Mouse (Mus musculus) midbrain, embryonic 13.5 days (tissue): ENCODE data around the gene Ms4a4a. TPM values are rescaled to one million over a fixed set of nuclear protein-coding genes. Genes with fewer than 3 reads are reported as not detected.
"Not testable (repeated sequence)": the region's sequence is repeated elsewhere in the genome, so short reads cannot be mapped to it uniquely, and the experiment has no call there.

Source experiments
- ATAC-seq: fragments of 200-750 bp; cut with Nextera tagmentation; 2 replicates; pipeline ENCODE4 v1.8.0; 2017; ENCODE audit warnings: mild to moderate bottlenecking, moderate TSS enrichment, moderate library complexity
- H3K27ac ChIP-seq: fragments of 300-500 bp; sonication (generic); 2 replicates; pipeline ENCODE4 v1.5.1; 2015; ENCODE audit warnings: inconsistent platforms, mild to moderate bottlenecking, moderate library complexity
- H3K27me3 ChIP-seq: fragments of 300-500 bp; sonication (generic); 2 replicates; pipeline ENCODE4 v1.6.1; 2015; ENCODE audit warnings: mild to moderate bottlenecking, inconsistent platforms
- H3K36me3 ChIP-seq: fragments of 300-500 bp; sonication (generic); 2 replicates; pipeline ENCODE4 v1.6.1; 2015; ENCODE audit warnings: mild to moderate bottlenecking, inconsistent platforms
- H3K4me1 ChIP-seq: fragments of 300-500 bp; sonication (generic); replicated peaks from 2 replicates; pipeline ENCODE4 v1.6.1; 2015; ENCODE audit warnings: inconsistent platforms
- H3K4me2 ChIP-seq: fragments of 300-500 bp; sonication (generic); replicated peaks from 2 replicates; pipeline ENCODE4 v1.6.1; 2015; ENCODE audit warnings: moderate library complexity, mild to moderate bottlenecking, inconsistent platforms
- H3K4me3 ChIP-seq: fragments of 300-500 bp; sonication (generic); replicated peaks from 2 replicates; pipeline ENCODE4 v1.5.1; 2015; ENCODE audit warnings: mild to moderate bottlenecking, inconsistent platforms
- H3K9ac ChIP-seq: fragments of 300-500 bp; sonication (generic); replicated peaks from 2 replicates; pipeline ENCODE4 v1.6.1; 2015; ENCODE audit warnings: mild to moderate bottlenecking, inconsistent platforms
- H3K9me3 ChIP-seq: fragments of 300-500 bp; sonication (generic); 2 replicates; pipeline ENCODE4 v1.6.1; 2016; ENCODE audit warnings: mild to moderate bottlenecking, inconsistent platforms
- WGBS: fragments of 180-500 bp; shearing (Covaris S2); methylation state at CpG from one replicate; pipeline ENCODE4 v1.1.7; 2015; 5-methylcytosine and 5-hydroxymethylcytosine counted together
- polyA plus RNA-seq: library from polyadenylated mRNA; unstranded; fragments of >200 nt; fragmentation: Nextera tagmentation; extraction: Ambion mirVana; gene quantifications from 2 replicates; pipeline ENCODE4 v1.2.1, GENCODE M21; 2015

The Ms4a4a gene
- polyA plus RNA-seq, 1 experiment from 2014 or later = 2.1 TPM

DNA sequence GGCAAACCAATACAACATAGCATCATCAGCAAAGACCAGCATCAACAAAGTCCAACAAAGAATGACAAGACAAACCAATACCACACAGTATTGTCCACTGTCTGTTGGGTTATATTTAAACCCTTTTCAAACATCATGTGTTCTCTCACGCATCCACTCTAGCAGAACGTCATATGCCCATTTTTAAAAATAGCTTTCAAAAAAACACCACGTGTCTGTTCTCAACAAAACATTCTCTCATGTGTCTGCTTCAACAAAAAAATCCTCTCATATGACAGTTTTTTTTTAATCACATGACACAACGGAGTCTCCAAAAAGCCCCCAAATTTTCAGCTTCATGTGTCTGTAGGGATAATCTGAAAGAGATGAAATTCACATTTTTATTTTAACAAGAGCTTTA lies 12.4 kb downstream of the Ms4a4a start:
- Histone ChIP-seq H3K9me3 (no peaks in the 10 kb centered on the region), H3K4me2 (no peak overlapping the region), H3K36me3 (no peaks in the 10 kb centered on the region), H3K27ac (no peak overlapping the region), H3K4me1 (no peaks in the 10 kb centered on the region), H3K27me3 (no peaks in the 10 kb centered on the region), H3K4me3 (no peak overlapping the region), H3K9ac (no peak overlapping the region)
- 87% methylated on average over 4 of the region's 4 CpGs for WGBS
- ATAC-seq = no peak

DNA sequence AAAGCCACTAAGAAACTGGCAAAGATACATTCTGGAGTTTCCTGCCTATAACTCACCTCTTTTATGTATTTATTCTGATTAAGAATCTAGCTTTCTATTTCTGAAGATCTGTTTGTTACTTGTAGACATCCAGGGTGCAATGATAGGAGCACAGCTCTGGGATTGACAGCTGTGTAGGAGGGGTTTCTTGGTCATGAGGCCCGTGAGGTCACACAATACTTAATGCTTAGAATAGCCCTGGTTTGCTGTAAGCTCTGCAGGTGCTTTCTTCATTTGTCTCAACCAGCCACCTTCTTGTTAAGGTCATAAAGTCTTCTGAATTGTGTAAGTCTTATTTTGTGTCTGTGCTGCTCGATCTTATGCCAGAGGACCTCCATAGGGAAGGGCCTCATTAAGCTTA lies 13.6 kb downstream of the Ms4a4a start:
- no peaks in the 10 kb centered on the region for H3K4me1 ChIP-seq
- no peaks in the 10 kb centered on the region for H3K9me3 ChIP-seq
- ATAC-seq = no peak
- H3K4me2 ChIP-seq = no peak overlapping the region
- no peak overlapping the region for H3K4me3 ChIP-seq
- no peaks in the 10 kb centered on the region for H3K27me3 ChIP-seq
- WGBS = 74% methylated on average over 2 of the region's 2 CpGs
- H3K36me3 ChIP-seq = no peaks in the 10 kb centered on the region
- H3K27ac ChIP-seq = no peak overlapping the region
- no peak overlapping the region for H3K9ac ChIP-seq

DNA sequence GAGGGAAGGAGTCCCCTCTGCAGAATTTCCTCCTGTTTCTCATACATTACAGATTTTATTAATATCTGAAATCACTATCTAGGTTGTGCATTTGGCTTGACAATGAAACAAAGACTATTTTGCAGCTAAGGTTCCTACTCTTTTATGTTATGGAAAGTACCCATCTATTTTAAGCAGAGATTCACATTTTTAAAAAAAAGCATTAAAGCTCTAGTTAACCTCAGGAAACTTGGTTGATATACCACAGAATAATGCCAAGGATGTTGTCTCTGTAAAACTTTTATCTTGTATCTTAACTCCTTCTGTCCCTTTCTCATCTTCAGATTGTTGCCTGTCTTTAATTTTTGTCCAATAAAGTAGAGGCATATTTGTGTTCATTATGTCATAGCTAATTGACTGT lies 20.4 kb downstream of the Ms4a4a start:
- no peak for ATAC-seq
- Histone ChIP-seq H3K4me3 (no peak overlapping the region), H3K9me3 (no peaks in the 10 kb centered on the region), H3K4me1 (no peaks in the 10 kb centered on the region), H3K4me2 (no peak overlapping the region), H3K27ac (no peak overlapping the region), H3K36me3 (no peaks in the 10 kb centered on the region), H3K9ac (no peak overlapping the region), H3K27me3 (no peaks in the 10 kb centered on the region)

DNA sequence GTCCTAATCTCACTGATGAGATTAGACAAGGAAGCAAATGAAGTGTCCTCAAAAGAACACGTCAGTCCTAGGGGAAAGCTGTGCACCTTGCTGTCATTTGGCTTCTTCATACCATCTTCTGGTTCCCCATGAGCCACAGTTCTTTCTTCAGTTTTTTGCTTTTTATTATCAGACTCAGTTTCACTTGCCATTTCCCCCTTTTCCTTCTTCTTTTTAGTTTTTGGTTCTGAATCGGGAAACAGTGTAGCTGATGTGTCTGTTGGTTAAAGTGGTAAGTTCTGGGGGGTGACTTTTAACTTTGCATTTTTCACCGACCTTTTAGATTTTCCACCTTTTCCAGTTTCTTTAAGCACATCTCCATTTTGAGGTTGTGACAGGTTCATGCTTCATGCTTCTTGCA lies 29.2 kb downstream of the Ms4a4a start, which contains the start of gene Ms4a4c:
Gene Ms4a4c (plus strand): TSS at position 244 of the 400 bp plus-strand sequence.
- Histone ChIP-seq H3K4me2 (no peak within 1 kb of the TSS), H3K4me1 (no peaks in the 10 kb centered on the region), H3K9ac (no peak within 1 kb of the TSS), H3K27me3 (no peaks in the 10 kb centered on the region), H3K36me3 (no peaks in the 10 kb centered on the region), H3K9me3 (no peaks in the 10 kb centered on the region), H3K27ac (no peak within 1 kb of the TSS), H3K4me3 (no peak within 1 kb of the TSS)
- ATAC-seq = no peak
- 86% methylated on average over 3 of the region's 3 CpGs for WGBS

DNA sequence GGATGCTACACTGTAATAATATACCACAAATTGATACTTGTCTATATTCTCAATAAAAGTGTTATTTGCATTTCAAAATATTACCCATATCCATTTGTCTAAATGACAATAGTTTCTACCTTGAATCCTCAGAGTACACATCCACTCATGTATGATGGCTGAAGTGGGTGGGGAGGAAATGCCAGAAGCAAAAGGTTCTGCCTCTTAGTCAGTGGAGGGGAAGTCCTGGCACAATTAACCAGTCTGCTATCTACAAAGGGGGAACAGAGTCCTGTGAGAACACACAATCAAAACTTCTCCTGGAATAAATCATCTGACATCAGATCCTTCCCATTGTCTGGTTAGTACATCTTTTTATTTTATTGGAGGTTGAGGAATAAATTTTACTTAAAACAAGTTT lies 32.1 kb downstream of the Ms4a4a start:
- Histone ChIP-seq H3K4me3 (no peak overlapping the region), H3K27ac (no peak overlapping the region), H3K4me1 (no peaks in the 10 kb centered on the region), H3K9me3 (no peaks in the 10 kb centered on the region), H3K36me3 (no peaks in the 10 kb centered on the region), H3K27me3 (no peaks in the 10 kb centered on the region), H3K9ac (no peak overlapping the region), H3K4me2 (no peak overlapping the region)
- ATAC-seq = no peak

DNA sequence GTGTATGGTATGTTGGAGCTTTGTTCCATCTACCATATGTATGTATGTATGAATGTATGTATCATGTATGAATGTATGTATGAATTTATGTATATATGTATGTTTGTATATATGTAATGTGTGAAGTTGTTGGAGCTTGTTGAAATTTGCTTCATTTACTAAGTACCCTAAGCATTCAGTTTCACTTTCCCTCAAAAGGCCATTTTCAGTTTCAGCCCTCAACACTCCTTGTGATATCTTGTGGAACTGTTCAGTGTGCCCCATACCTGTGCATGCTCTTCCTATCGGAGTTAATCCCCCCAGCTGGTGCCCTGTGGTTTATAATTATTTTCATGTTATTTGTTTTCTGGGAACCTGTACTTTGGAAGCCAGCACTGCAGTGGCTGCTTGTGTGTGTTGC lies 33.3 kb downstream of the Ms4a4a start:
- Histone ChIP-seq H3K36me3 (no peaks in the 10 kb centered on the region), H3K27ac (no peak overlapping the region), H3K27me3 (no peaks in the 10 kb centered on the region), H3K9me3 (no peaks in the 10 kb centered on the region), H3K4me3 (no peak overlapping the region), H3K4me2 (no peak overlapping the region), H3K4me1 (no peaks in the 10 kb centered on the region), H3K9ac (no peak overlapping the region)
- WGBS = 96% methylated on average over 1 of the region's 1 CpGs
- no peak for ATAC-seq

DNA sequence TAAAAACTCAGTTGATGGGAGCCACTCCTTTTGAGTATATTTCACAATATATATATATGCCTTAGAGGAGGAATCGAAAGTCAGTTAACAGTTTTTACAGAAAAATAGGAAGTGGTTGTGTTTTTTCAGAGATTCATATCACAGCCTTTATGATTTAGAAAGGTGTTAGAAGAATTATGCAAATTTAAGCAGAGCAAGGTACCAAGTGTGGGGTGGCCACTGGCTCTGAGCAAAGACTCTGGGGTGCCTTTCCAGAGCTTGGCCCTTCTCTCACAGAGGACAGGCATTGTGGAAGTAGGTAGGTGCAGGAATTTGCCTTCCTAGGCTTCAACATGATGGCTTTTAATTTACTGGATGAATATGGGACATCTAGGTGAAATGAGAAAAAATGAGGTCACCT lies 36.3 kb downstream of the Ms4a4a start:
- H3K4me3 ChIP-seq = no peak overlapping the region
- H3K27me3 ChIP-seq = no peaks in the 10 kb centered on the region
- 84% methylated on average over 1 of the region's 1 CpGs for WGBS
- H3K9me3 ChIP-seq = no peaks in the 10 kb centered on the region
- H3K9ac ChIP-seq = no peak overlapping the region
- H3K4me1 ChIP-seq = no peaks in the 10 kb centered on the region
- H3K27ac ChIP-seq = no peak overlapping the region
- no peak for ATAC-seq
- no peak overlapping the region for H3K4me2 ChIP-seq
- no peaks in the 10 kb centered on the region for H3K36me3 ChIP-seq

DNA sequence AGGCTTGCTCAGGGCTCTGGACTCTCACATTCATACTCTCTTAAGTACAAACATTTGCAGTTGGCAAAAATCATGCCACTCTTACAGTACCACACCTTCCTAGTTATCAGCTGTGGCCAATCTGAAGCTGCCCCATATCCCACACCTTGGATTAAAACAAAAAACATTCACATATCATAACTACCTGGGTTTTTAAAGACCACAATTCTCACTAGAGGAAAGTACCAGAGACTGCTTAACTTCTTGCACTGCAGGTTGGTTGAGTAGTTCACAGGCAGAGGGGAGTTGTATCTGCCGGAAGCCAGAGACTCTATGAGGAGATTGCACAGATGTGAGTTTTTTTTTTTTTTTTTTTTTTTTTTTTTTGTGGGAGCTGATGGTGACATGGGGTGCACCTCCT lies 38.8 kb downstream of the Ms4a4a start:
- no peak overlapping the region for H3K4me2 ChIP-seq
- no peak overlapping the region for H3K9ac ChIP-seq
- no peaks in the 10 kb centered on the region for H3K36me3 ChIP-seq
- no peak overlapping the region for H3K27ac ChIP-seq
- H3K27me3 ChIP-seq = no peaks in the 10 kb centered on the region
- WGBS = 100% methylated on average over 1 of the region's 1 CpGs
- H3K4me1 ChIP-seq = no peaks in the 10 kb centered on the region
- H3K4me3 ChIP-seq = no peak overlapping the region
- ATAC-seq = no peak
- no peaks in the 10 kb centered on the region for H3K9me3 ChIP-seq

DNA sequence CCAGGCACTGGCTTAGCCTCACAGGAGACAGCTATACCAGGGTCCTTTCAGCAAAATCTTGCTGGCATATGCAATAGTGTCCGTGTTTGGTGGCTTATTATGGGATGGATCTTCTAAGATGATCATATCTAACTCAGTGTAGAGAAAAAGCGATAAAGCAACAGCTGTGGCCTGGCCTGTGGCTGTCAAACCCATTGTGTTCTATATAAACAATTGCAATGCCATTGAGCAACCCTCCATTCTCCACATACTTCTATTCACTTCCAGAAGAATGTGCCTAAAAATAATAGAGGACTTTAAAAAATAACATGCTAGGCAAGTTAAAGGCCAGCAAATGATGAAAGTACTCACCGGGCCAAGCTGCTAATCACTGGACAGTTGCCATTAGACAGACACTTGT lies 40.3 kb downstream of the Ms4a4a start:
- H3K27ac ChIP-seq = no peak overlapping the region
- no peak for ATAC-seq
- H3K9me3 ChIP-seq = no peaks in the 10 kb centered on the region
- H3K36me3 ChIP-seq = no peaks in the 10 kb centered on the region
- WGBS = 71% methylated on average over 3 of the region's 3 CpGs
- H3K27me3 ChIP-seq = no peaks in the 10 kb centered on the region
- no peak overlapping the region for H3K9ac ChIP-seq
- no peak overlapping the region for H3K4me3 ChIP-seq
- no peak overlapping the region for H3K4me2 ChIP-seq
- H3K4me1 ChIP-seq = no peaks in the 10 kb centered on the region

DNA sequence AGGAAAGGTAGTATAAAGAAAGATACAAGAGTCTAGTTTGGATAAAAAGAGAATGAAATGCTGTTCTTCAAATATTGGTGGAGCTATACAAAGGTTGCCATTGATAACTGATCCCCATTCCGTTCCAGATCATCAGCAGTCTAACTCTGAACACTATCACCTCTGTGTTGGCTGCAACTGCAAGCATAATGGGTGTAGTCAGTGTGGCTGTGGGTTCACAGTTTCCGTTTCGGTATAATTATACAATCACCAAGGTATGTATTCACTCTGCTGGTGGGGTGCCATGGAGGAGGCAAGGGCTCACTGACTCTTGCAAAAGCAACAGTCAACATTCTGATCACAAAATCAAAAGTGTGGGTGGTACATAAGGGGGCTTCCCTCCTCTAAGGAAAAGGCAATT lies 43.5 kb downstream of the Ms4a4a start:
- H3K27ac ChIP-seq, H3K27me3 ChIP-seq, H3K4me1 ChIP-seq, H3K9me3 ChIP-seq, H3K9ac ChIP-seq, H3K36me3 ChIP-seq, H3K4me3 ChIP-seq, ATAC-seq, H3K4me2 ChIP-seq: not testable (repeated sequence)
- WGBS = 76% methylated on average over 3 of the region's 3 CpGs

DNA sequence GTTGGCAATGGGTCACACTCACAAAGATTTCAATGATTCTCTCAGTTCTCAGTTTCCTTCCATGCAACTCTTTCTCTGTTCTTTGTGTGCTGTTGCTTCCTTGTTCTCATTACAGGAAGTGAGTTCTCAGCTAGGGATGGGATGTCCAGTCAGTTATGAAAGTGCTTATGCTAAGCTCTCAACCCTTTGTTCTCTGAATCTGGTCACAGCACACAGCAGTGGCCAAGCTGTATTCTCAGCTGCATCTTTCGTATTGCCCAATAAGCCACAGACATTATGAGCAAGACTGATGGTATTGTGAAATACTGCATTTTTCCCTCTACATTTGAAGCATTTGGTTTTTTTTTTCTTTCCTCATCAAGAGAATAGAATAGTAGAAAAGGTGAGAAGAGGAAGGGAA lies 55.9 kb downstream of the Ms4a4a start:
- not testable (repeated sequence) for H3K4me2 ChIP-seq, H3K9ac ChIP-seq, H3K4me3 ChIP-seq, H3K27ac ChIP-seq, H3K36me3 ChIP-seq, H3K27me3 ChIP-seq, H3K4me1 ChIP-seq, ATAC-seq, H3K9me3 ChIP-seq
- 83% methylated on average over 1 of the region's 1 CpGs for WGBS

DNA sequence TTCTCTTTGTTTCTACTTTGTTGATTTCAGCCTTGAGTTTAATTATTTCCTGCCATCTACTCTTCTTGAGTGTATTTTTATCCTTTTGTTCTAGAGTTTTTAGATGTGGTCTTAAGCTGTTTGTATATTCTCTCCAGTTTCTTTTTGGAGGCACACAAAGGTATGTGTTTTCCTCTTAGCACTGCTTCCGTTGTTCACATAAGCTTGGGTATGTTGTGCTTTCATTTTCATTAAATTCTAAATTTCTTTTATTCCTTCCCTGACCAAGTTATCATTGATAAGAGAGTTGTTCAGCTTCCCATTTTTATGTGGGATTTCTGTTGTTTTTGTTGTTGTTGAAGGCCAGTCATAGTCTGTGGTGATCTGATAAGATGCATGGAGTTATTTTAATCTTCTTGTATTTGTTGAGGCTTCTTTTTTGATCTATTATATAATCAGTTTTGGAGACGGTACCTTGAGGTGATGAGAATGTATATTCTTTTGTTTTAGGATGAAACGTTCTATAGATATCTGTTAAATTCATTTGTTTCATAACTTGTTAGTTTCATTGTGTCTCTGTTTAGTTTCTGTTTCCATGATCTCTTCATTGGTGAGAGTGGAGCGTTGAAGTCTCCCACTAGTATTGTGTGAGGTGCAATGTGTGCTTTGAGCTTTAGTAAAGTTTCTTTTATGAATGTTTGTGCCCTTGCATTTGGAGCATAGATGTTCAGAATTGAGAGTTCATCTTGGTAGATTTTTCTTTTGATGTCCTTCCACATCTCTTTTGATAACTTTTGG lies 59.9 kb downstream of the Ms4a4a start:
- no peaks in the 10 kb centered on the region for H3K36me3 ChIP-seq
- no peaks in the 10 kb centered on the region for H3K27me3 ChIP-seq
- no peaks in the 10 kb centered on the region for H3K4me1 ChIP-seq
- ATAC-seq = no peak
- H3K27ac ChIP-seq = no peak overlapping the region
- no peaks in the 10 kb centered on the region for H3K9me3 ChIP-seq
- 89% methylated on average over 4 of the region's 4 CpGs for WGBS
- H3K4me2 ChIP-seq = no peak overlapping the region
- no peak overlapping the region for H3K9ac ChIP-seq
- no peak overlapping the region for H3K4me3 ChIP-seq
